In genomic region chr14:34200738-34201230, GRCm38 (mm10) we compare ENCODE assay signal across 1 mouse cellular context.
TF ChIP-seq lines count a peak whose summit lies in the region.

No protein-coding gene starts in this region.

TF ChIP-seq in CH12.LX, 34 proteins besides CTCF, POLR2A, EP300 and RAD21 (continued from another document):
- TF ChIP-seq TCF12 (IDR thresholded peaks at IDR 0.05; ENCODE audit: low read depth, low read length) (no peak), USF1 (IDR thresholded peaks at IDR 0.05; ENCODE audit: low read depth, low read length) (no peak), PAX5 (IDR thresholded peaks at IDR 0.05; ENCODE audit: low read length) (no peak), USF2 (conservative IDR thresholded peaks at IDR 0.05; ENCODE audit: low read depth, low read length) (no peak), ZNF384 (IDR thresholded peaks at IDR 0.05; ENCODE audit: low read depth, low read length) (no peak), ZMIZ1 (IDR thresholded peaks at IDR 0.05; ENCODE audit: low read depth, low read length) (no peak)
TF ChIP-seq in CH12.LX: peak in this region for 0.
